Mouse (Mus musculus) limb, embryonic 13.5 days (tissue): ENCODE results near the gene Atl1. TPM values are rescaled to one million over a fixed set of nuclear protein-coding genes. Genes with fewer than 3 reads are reported as not detected.

ENCODE experiments used
- ATAC-seq: fragments of 200-750 bp; cut with Nextera tagmentation; 2 replicates; pipeline ENCODE4 v1.8.0; 2017; ENCODE audit warnings: low read depth, moderate number of reproducible peaks, moderate TSS enrichment; ENCODE audit not compliant: low FRiP score
- H3K27ac ChIP-seq: fragments of 300-500 bp; sonication (generic); 2 replicates; pipeline ENCODE4 v1.5.1; 2015; ENCODE audit warnings: inconsistent platforms, mild to moderate bottlenecking, moderate library complexity
- H3K27me3 ChIP-seq: fragments of 300-500 bp; sonication (generic); 2 replicates; pipeline ENCODE4 v1.6.1; 2015; ENCODE audit warnings: mild to moderate bottlenecking, inconsistent platforms
- H3K36me3 ChIP-seq: fragments of 300-500 bp; sonication (generic); 2 replicates; pipeline ENCODE4 v1.6.1; 2015; ENCODE audit warnings: inconsistent platforms, mild to moderate bottlenecking, moderate library complexity
- H3K4me1 ChIP-seq: fragments of 300-500 bp; sonication (generic); 2 replicates; pipeline ENCODE4 v1.6.1; 2015; ENCODE audit warnings: inconsistent platforms
- H3K4me2 ChIP-seq: fragments of 300-500 bp; sonication (generic); replicated peaks from 2 replicates; pipeline ENCODE4 v1.6.1; 2015; ENCODE audit warnings: inconsistent platforms, mild to moderate bottlenecking, moderate library complexity
- H3K4me3 ChIP-seq: fragments of 300-500 bp; sonication (generic); 2 replicates; pipeline ENCODE4 v1.5.1; 2015; ENCODE audit warnings: moderate library complexity, mild to moderate bottlenecking, inconsistent platforms
- H3K9ac ChIP-seq: fragments of 300-500 bp; sonication (generic); 2 replicates; pipeline ENCODE4 v1.6.1; 2015; ENCODE audit warnings: mild to moderate bottlenecking, inconsistent platforms
- H3K9me3 ChIP-seq: fragments of 300-500 bp; sonication (generic); 2 replicates; pipeline ENCODE4 v1.6.1; 2016; ENCODE audit warnings: inconsistent platforms
- WGBS: fragments of 180-500 bp; shearing (Covaris S2); methylation state at CpG from one replicate; pipeline ENCODE4 v1.1.7; 2015; 5-methylcytosine and 5-hydroxymethylcytosine counted together
- polyA plus RNA-seq: library from polyadenylated mRNA; unstranded; fragments of >200 nt; fragmentation: Nextera tagmentation; extraction: Ambion mirVana; gene quantifications from 2 replicates; pipeline ENCODE4 v1.2.1, GENCODE M21; 2015

Gene Atl1
- polyA plus RNA-seq, 1 experiment from 2014 or later: 6.1 TPM

DNA sequence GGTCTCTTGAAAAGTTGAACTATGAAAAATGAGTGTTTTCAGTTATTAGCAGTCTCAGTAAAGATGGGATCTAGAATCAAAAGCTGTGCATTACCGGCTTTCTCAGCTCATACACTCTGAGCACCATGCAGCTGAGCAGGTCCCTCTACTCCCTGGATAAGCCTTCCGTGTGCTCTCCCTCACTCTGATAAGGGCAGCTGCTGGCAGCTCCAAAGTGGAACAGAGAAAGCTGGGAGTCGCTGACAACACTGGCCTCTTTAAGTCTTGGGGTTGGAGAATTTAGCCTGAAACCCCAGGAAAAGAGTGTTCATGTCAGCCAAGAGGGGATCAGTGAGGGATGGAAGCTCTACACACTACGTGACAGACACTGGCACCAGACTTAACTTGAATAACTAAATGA is 33.6 kb upstream of the Atl1 start:
- no peaks in the 10 kb centered on the region for H3K27me3 ChIP-seq
- H3K9me3 ChIP-seq: no peaks in the 10 kb centered on the region
- H3K4me3 ChIP-seq: no peak overlapping the region
- ATAC-seq: no peak
- no peak overlapping the region for H3K4me2 ChIP-seq
- H3K36me3 ChIP-seq: peaks cover 20% of the 10 kb centered on the region
- no peak overlapping the region for H3K27ac ChIP-seq
- no peak overlapping the region for H3K9ac ChIP-seq
- 90% methylated on average over 4 of the region's 4 CpGs for WGBS
- peaks cover 4% of the 10 kb centered on the region; the same call in 1 of the 2 replicates for H3K4me1 ChIP-seq

DNA sequence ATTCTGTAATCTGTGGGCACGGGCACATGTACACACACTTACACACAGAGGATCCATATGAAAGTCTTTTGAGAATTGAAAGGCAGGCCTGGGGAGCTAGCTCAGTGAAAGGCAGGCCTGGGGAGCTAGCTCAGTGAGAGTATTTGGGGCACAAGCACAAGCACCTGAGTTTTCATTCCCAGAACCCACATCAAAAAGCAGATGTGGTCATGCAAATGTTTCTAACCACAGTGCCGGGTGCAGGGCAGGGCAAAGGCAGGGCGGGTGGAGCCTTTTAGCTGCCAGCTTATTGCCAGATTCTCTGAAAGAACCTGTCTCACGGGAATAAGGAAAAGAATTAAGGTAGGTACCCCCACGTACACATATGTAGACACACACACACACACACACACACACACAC is 28.9 kb upstream of the Atl1 start:
- Histone ChIP-seq H3K9me3 (no peaks in the 10 kb centered on the region), H3K36me3 (peaks cover 22% of the 10 kb centered on the region), H3K9ac (no peak overlapping the region), H3K4me2 (no peak overlapping the region), H3K27ac (no peak overlapping the region), H3K27me3 (no peaks in the 10 kb centered on the region), H3K4me3 (no peak overlapping the region), H3K4me1 (peaks cover 15% of the 10 kb centered on the region)
- no peak for ATAC-seq
- 68% methylated on average over 5 of the region's 5 CpGs for WGBS

DNA sequence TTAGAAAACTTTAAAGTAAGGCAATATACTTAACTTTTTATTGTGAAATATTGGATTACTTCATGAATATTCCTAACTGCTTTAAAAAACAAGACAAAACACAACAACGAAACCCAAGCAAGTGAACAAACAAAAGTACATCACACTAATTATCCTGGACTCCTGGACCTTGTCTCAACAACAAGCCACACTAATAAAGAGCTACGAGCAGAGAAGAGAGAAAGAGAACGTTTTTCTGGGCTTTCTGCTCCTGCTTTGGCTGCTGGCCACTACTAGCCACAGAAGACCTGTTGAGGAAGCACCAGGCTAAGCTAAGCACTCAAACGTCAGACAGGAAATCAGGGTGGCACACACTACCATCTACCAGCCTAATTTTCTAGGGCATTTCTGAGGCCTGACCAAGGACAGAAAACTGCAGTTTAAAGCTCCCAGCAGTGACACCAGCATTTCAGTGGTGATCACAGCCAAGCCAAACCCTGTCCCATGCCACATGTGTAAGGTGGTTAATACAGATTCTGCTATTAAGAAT is 28.2 kb upstream of the Atl1 start:
- Histone ChIP-seq H3K4me1 (peaks cover 15% of the 10 kb centered on the region), H3K4me2 (no peak overlapping the region), H3K9ac (no peak overlapping the region), H3K36me3 (peaks cover 24% of the 10 kb centered on the region), H3K4me3 (no peak overlapping the region), H3K9me3 (no peaks in the 10 kb centered on the region), H3K27ac (no peak overlapping the region), H3K27me3 (no peaks in the 10 kb centered on the region)
- 51% methylated on average over 4 of the region's 4 CpGs for WGBS
- ATAC-seq: no peak

DNA sequence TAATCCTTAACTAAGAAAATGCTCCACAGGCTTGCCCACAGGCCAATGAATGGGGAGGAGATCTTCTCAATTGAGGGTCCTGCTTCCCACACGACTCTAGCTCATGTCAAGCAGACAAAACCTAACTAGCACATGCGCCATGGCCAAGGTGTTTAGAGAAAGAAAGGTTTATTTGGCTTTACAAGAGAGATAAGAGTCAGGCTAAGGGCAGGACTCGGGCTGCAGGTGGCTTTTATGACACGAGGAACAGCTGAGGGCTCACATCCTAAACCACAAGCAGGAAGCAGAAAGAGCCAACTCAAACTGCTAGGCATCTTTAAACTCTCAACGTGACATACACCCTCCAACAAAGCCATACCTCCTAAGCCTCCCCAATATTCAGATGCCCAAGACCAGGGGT is 25.1 kb upstream of the Atl1 start:
- Histone ChIP-seq H3K4me1 (peaks cover 15% of the 10 kb centered on the region), H3K36me3 (peaks cover 46% of the 10 kb centered on the region), H3K4me3 (no peak overlapping the region), H3K4me2 (no peak overlapping the region), H3K27me3 (no peaks in the 10 kb centered on the region), H3K27ac (no peak overlapping the region), H3K9ac (no peak overlapping the region), H3K9me3 (no peaks in the 10 kb centered on the region)
- 70% methylated on average over 5 of the region's 5 CpGs for WGBS
- ATAC-seq: no peak

DNA sequence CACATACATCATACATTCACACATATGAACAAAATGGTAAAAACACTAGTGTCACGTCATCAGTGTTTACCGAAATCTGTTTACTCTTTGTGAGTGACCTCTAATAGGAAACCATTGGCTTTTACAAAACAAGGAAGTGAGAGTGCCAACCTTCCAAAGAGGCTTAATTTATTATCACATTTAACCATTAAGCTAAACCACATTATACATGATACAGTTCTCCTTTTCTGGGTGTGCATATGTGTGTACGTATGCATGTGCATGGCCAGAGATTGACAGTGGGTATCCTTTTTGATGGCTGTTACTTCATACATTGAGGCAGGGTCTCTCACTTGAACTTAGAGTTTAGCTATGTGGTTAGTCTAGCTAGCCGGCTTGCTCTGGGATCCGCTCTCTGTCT is 20.8 kb upstream of the Atl1 start:
- Histone ChIP-seq H3K27me3 (no peaks in the 10 kb centered on the region), H3K9me3 (no peaks in the 10 kb centered on the region), H3K9ac (no peak overlapping the region), H3K27ac (no peak overlapping the region), H3K4me2 (no peak overlapping the region), H3K36me3 (peaks cover 33% of the 10 kb centered on the region), H3K4me3 (no peak overlapping the region), H3K4me1 (peaks cover 6% of the 10 kb centered on the region; the same call in 1 of the 2 replicates)
- ATAC-seq: no peak
- WGBS: 96% methylated on average over 5 of the region's 5 CpGs

DNA sequence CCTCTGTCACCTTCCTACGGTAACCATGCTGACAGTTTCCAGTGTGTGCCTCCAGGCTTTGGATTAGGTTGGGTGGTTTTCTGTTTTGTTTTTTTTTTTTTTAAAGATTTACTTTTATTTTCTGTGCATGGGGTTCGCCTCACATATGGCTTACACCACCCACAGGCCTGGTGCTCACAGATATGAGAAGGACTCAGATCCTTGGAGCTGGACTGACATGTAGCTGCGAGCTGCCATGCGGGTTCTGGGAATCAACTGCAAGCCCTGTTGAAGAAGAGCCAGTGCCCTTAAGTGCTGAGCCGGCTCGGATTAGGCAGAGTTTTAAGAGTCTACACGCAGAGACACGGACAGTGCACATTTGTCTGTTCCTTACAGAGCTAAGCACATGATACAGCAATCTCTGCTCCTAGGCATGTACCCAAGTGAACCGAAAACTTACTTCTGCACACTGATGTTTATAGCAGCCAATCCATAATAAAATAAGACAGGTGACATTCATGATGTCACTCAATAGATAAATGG is 14.5 kb upstream of the Atl1 start:
- no peaks in the 10 kb centered on the region for H3K27me3 ChIP-seq
- H3K36me3 ChIP-seq: no peaks in the 10 kb centered on the region
- no peak overlapping the region for H3K27ac ChIP-seq
- H3K9ac ChIP-seq: no peak overlapping the region
- no peak overlapping the region for H3K4me3 ChIP-seq
- ATAC-seq: no peak
- no peak overlapping the region for H3K4me2 ChIP-seq
- 88% methylated on average over 9 of the region's 9 CpGs for WGBS
- H3K4me1 ChIP-seq: peaks cover 36% of the 10 kb centered on the region
- no peaks in the 10 kb centered on the region for H3K9me3 ChIP-seq

DNA sequence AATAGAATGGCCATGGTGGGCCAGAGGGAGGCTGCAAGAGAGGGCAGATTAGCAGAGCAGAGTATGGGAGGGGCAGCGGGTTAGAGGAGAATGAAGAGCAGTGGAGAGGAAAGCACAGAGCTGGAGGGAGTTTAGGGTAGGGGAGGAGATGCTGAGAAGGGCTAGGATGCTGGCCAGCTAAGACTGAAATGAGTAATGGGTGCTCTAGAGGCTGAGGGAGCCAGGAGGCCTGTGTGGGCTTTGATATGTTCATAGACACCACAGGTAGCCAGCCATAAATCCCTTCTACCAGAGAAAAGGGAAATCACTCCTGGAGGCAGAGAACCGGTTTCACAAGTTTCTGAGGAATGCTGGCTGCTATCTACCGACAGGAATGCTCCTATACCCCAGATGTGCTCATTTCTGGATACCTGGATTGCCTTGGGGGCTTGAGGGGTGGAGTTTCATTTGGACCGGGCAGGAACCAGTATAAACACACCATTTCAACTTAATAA is 13.2 kb upstream of the Atl1 start:
- H3K4me2 ChIP-seq: peak overlapping the region; percentile 30
- 4% methylated on average over 4 of the region's 4 CpGs for whole genome bisulfite sequencing

DNA sequence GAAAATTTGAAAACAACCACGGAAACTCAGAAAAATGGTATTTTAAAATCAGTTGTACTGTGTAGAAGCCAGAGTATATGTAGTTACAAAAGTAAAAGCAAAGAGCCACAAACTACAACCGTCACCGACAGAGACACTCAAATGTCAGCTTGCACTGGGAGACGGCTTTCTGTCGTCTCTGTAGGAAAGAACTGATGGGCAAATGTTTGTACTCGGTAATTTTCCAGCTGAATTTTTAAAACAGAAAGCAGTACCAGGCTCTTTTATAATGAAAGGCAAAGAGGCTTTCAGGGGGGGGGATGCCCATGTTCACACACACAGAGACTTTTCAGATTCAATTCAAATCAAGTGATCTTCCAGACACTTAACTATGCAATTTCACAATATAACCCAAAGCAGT is 12.7 kb upstream of the Atl1 start:
- Histone ChIP-seq H3K27ac (peak overlapping the region; percentile 61), H3K4me1 (peaks cover 36% of the 10 kb centered on the region), H3K9me3 (no peaks in the 10 kb centered on the region), H3K4me2 (peak overlapping the region; percentile 30), H3K27me3 (no peaks in the 10 kb centered on the region), H3K9ac (0 out of 2 replicates have a peak overlapping the region, but pooled peaks have one; percentile 32), H3K4me3 (no peak overlapping the region), H3K36me3 (0 out of 2 replicates have a peak, but pooled peaks cover 4% of the 10 kb centered on the region)
- 27% methylated on average over 6 of the region's 6 CpGs for WGBS
- ATAC-seq: no peak

More for the DNA sequence above, 13.2 kb upstream of the Atl1 start:
- Histone ChIP-seq H3K9me3 (no peaks in the 10 kb centered on the region), H3K27me3 (no peaks in the 10 kb centered on the region), H3K27ac (peak overlapping the region; percentile 61), H3K4me1 (peaks cover 36% of the 10 kb centered on the region), H3K36me3 (0 out of 2 replicates have a peak, but pooled peaks cover 3% of the 10 kb centered on the region), H3K4me3 (no peak overlapping the region), H3K9ac (peak overlapping the region; percentile 35; the same call in 1 of the 2 replicates)
- peak; percentile 54 for ATAC-seq

DNA sequence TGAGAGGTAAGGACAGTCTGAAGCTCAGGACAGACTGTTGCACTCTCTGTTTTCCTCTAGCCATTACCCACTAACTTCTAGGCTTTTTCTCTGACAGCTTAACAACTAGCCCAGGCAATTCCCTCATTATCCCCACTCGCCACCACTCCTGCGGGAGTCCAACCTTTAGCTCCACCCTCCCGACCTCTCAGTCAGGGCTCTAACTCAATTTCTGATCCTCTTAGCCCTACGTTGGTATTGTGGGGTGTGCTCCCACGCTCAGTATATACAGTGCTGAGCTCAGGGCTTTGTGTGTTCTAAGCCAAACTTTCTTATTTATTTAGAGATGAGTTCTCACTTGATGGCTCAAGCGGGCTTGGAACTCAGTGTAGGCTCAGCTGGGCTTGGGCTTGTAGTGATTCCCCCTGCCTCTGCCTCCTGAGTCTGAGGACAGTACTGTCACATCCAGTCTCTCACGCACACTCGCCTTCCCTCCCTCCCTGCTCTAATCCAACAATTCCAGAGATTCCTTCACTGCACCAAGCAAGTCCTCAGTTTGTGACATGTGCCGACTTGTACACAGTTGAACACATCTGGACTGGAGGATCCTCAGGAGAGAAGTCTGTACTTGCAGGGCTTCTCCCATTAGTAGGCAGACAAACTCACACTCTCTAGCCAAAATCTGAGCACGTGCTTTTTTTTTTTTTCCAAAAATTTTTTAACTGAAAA is 11.1 kb upstream of the Atl1 start:
- H3K36me3 ChIP-seq: peaks cover 4% of the 10 kb centered on the region; the same call in 1 of the 2 replicates
- no peak overlapping the region for H3K9ac ChIP-seq
- H3K4me3 ChIP-seq: no peak overlapping the region
- H3K4me1 ChIP-seq: peaks cover 36% of the 10 kb centered on the region
- H3K9me3 ChIP-seq: no peaks in the 10 kb centered on the region
- H3K4me2 ChIP-seq: no peak overlapping the region
- no peak overlapping the region for H3K27ac ChIP-seq
- H3K27me3 ChIP-seq: no peaks in the 10 kb centered on the region
- 36% methylated on average over 10 of the region's 10 CpGs for WGBS
- ATAC-seq: no peak

DNA sequence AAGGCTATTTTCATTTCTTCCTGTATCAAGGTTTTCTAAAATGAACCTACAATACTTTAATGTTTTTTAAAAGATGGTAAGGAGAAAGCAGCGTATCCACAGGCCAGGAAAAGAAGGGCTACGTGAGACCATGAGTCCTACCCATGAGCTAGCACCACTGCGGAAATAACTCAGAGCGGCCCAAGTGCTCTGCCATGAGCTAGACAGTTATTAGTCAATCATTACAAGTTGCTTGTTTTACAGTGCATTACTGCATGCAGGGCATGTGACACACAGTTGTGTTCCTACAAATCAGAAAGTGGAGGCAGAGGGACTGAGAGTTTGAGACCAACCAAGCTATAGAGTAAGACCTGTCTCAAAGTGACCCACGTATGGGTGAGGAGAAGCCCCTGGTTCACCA is 8.4 kb upstream of the Atl1 start:
- WGBS: 90% methylated on average over 5 of the region's 5 CpGs
- no peaks in the 10 kb centered on the region for H3K27me3 ChIP-seq
- no peak for ATAC-seq
- no peak overlapping the region for H3K4me2 ChIP-seq
- H3K9me3 ChIP-seq: no peaks in the 10 kb centered on the region
- H3K4me3 ChIP-seq: no peak overlapping the region
- no peak overlapping the region for H3K27ac ChIP-seq
- H3K4me1 ChIP-seq: peaks cover 49% of the 10 kb centered on the region
- no peak overlapping the region for H3K9ac ChIP-seq
- H3K36me3 ChIP-seq: peaks cover 10% of the 10 kb centered on the region; the same call in 1 of the 2 replicates

DNA sequence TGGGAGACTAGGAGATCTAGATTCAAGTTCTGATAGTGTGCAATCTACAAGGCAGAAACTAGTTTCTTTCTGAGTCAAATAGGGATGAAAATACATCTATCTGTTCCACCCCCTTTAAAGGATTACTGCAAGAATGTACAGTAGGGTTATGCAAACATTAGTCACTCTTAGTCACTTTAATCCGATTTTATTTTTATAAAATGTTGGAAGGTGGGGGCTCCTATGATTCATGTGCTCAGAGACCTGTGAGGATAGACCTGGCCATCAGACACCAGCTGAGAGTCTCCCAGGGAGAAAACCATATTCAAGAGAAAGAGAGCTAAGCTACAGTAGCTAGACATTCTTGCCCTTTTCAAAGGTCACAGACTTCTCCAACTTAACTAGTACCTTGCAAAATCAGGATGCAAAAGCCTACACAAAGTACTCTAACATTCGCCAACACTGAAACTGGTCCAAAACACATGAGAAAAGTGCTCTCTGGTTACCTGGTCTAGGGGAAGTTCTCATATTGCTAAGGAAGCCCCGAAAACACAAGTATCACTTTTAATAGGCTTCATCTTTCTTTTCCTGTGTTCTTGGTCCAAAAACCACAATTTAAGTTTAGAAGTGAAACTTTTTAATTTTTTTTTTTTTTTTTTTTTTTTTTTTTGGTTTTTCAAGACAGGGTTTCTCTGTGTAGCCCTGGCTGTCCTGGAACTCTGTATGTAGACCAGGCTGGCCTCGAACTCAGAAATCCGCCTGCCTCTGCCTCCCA is 7.1 kb upstream of the Atl1 start:
- H3K4me1 ChIP-seq: peaks cover 49% of the 10 kb centered on the region
- no peak overlapping the region for H3K27ac ChIP-seq
- no peak overlapping the region for H3K4me2 ChIP-seq
- H3K9ac ChIP-seq: no peak overlapping the region
- H3K27me3 ChIP-seq: no peaks in the 10 kb centered on the region
- 92% methylated on average over 5 of the region's 5 CpGs for WGBS
- no peak for ATAC-seq
- peaks cover 14% of the 10 kb centered on the region; the same call in 1 of the 2 replicates for H3K36me3 ChIP-seq
- no peak overlapping the region for H3K4me3 ChIP-seq
- no peaks in the 10 kb centered on the region for H3K9me3 ChIP-seq

DNA sequence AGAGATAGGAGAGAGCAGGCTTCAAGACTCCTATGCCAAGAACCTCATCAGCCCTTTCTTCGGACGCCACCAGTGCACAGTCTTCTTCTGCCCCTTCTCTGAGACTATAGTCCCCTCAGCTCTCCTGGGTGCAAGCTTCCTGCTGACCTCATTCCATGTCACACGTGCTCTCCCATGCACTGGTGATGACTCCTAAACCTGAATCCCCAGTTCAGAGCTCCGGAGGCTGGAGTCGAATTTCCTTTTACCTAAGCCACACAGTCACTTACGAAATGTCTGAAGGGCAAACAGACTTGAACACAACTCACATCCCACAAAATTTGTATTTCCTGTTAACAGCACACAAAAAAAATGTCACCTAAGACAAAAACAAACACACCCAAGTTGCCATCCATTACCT is 4.6 kb upstream of the Atl1 start:
- peaks cover 15% of the 10 kb centered on the region; the same call in 1 of the 2 replicates for H3K36me3 ChIP-seq
- no peaks in the 10 kb centered on the region for H3K27me3 ChIP-seq
- no peak overlapping the region for H3K9ac ChIP-seq
- WGBS: 68% methylated on average over 6 of the region's 6 CpGs
- no peak overlapping the region for H3K27ac ChIP-seq
- H3K4me1 ChIP-seq: peaks cover 42% of the 10 kb centered on the region
- ATAC-seq: no peak
- no peak overlapping the region for H3K4me2 ChIP-seq
- H3K4me3 ChIP-seq: no peak overlapping the region
- H3K9me3 ChIP-seq: no peaks in the 10 kb centered on the region
